Mouse (Mus musculus) hindbrain, embryonic 12.5 days (tissue): Measurements from ENCODE around the gene Celsr1. TPM values are rescaled to one million over a fixed set of nuclear protein-coding genes. Genes with fewer than 3 reads are reported as not detected.
A peak's percentile ranks its signal among the peaks of the same experiment; 100 is the strongest.

Experiments
- ATAC-seq: fragments of 200-750 bp; cut with Nextera tagmentation; 2 replicates; pipeline ENCODE4 v1.8.0; 2017; ENCODE audit warnings: moderate TSS enrichment; ENCODE audit not compliant: low FRiP score
- H3K27ac ChIP-seq: fragments of 300-500 bp; sonication (generic); 2 replicates; pipeline ENCODE4 v1.5.1; 2016; ENCODE audit warnings: mild to moderate bottlenecking
- H3K27me3 ChIP-seq: fragments of 300-500 bp; sonication (generic); 2 replicates; pipeline ENCODE4 v1.6.1; 2016; ENCODE audit warnings: mild to moderate bottlenecking
- H3K36me3 ChIP-seq: fragments of 300-500 bp; sonication (generic); 2 replicates; pipeline ENCODE4 v1.6.1; 2016; ENCODE audit warnings: mild to moderate bottlenecking
- H3K4me1 ChIP-seq: fragments of 300-500 bp; sonication (generic); 2 replicates; pipeline ENCODE4 v1.6.1; 2016
- H3K4me2 ChIP-seq: fragments of 300-500 bp; sonication (generic); replicated peaks from 2 replicates; pipeline ENCODE4 v1.6.1; 2016; ENCODE audit warnings: mild to moderate bottlenecking
- H3K4me3 ChIP-seq: fragments of 300-500 bp; sonication (generic); 2 replicates; pipeline ENCODE4 v1.5.1; 2016; ENCODE audit warnings: mild to moderate bottlenecking
- H3K9ac ChIP-seq: fragments of 300-500 bp; sonication (generic); 2 replicates; pipeline ENCODE4 v1.6.1; 2016; ENCODE audit warnings: mild to moderate bottlenecking, moderate library complexity
- H3K9me3 ChIP-seq: fragments of 300-500 bp; sonication (generic); replicated peaks from 2 replicates; pipeline ENCODE4 v1.6.1; 2016; ENCODE audit warnings: mild to moderate bottlenecking
- WGBS: fragments of 180-500 bp; shearing (Covaris S2); methylation state at CpG from one replicate; pipeline ENCODE4 v1.1.7; 2016; 5-methylcytosine and 5-hydroxymethylcytosine counted together
- polyA plus RNA-seq: library from polyadenylated mRNA; unstranded; fragments of >200 nt; fragmentation: Nextera tagmentation; extraction: Ambion mirVana; gene quantifications from 2 replicates; pipeline ENCODE4 v1.2.1, GENCODE M21; 2016

Celsr1 gene
- polyA plus RNA-seq, 1 experiment from 2014 or later, result 4.3 TPM

GRCm38 (mm10) chr15:86051152-86051551 lies 17.6 kb upstream of the Celsr1 start:
- H3K36me3 ChIP-seq, result no peaks in the 10 kb centered on the region
- H3K9ac ChIP-seq, result no peak overlapping the region
- H3K27ac ChIP-seq, result no peak overlapping the region
- no peaks in the 10 kb centered on the region; the same call in 1 of the 2 replicates for H3K4me1 ChIP-seq
- ATAC-seq, result no peak
- no peak overlapping the region for H3K4me3 ChIP-seq
- H3K9me3 ChIP-seq, result no peaks in the 10 kb centered on the region
- H3K4me2 ChIP-seq, result no peak overlapping the region
- H3K27me3 ChIP-seq, result no peaks in the 10 kb centered on the region
- 88% methylated on average over 10 of the region's 10 CpGs for WGBS

DNA sequence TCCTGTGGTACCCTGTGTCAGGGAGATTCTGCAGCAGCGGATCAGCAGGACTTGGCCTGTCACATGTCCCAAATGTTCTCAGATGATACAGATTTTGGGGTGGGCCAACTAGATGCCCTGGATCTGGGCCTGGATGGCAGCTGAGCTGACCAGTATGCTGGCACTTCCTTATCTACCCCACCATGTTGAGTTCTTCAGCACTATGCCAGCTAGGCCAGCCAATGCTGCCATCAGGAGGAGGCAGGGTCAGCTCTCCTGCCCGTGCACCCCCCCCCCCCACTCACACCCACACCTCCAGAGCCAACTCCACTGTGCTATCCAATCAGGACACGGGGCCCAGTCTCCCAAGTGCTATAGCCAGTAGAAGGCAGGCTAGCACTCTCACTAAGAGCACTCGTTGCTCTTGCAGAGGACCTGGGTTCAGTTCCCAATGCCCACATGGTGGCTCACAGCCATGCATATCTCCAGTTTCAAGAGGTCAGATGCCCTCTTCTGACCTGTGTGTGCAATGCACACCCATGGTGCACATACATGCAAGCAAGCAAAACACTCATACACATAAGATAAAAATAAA lies 16.7 kb upstream of the Celsr1 start:
- H3K4me3 ChIP-seq, result no peak overlapping the region
- H3K9me3 ChIP-seq, result no peaks in the 10 kb centered on the region
- no peak overlapping the region for H3K27ac ChIP-seq
- no peak overlapping the region for H3K9ac ChIP-seq
- H3K4me2 ChIP-seq, result no peak overlapping the region
- H3K36me3 ChIP-seq, result no peaks in the 10 kb centered on the region
- H3K27me3 ChIP-seq, result no peaks in the 10 kb centered on the region
- ATAC-seq, result no peak
- 80% methylated on average over 3 of the region's 4 CpGs for WGBS
- no peaks in the 10 kb centered on the region; the same call in 1 of the 2 replicates for H3K4me1 ChIP-seq

GRCm38 (mm10) chr15:86049510-86049909 lies 15.9 kb upstream of the Celsr1 start:
- H3K4me3 ChIP-seq, result no peak overlapping the region
- H3K27me3 ChIP-seq, result no peaks in the 10 kb centered on the region
- no peak overlapping the region for H3K27ac ChIP-seq
- no peak overlapping the region for H3K9ac ChIP-seq
- no peaks in the 10 kb centered on the region; the same call in 1 of the 2 replicates for H3K4me1 ChIP-seq
- no peaks in the 10 kb centered on the region for H3K9me3 ChIP-seq
- H3K36me3 ChIP-seq, result no peaks in the 10 kb centered on the region
- 90% methylated on average over 3 of the region's 3 CpGs for WGBS
- no peak for ATAC-seq
- no peak overlapping the region for H3K4me2 ChIP-seq

DNA sequence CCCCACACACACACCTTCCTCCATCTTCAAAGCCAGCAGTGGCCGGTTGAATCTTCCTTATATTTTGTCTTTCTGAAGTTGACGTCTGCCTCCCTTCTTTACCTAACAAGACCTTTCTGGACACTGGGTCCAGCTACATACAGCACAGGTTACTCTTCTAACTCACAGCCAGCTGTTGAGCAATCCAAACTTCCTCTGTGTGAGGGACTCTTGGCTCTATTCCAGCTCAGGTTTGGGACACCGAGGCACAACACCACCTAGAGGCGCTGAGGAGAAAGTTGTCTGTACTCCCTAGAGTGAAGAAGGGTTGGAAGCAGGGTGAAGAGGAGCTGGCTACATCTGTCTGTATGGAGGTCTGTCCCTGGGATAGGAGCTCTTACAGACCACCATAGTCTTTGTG lies 8.8 kb upstream of the Celsr1 start:
- H3K4me1 ChIP-seq, result 0 out of 2 replicates have a peak, but pooled peaks cover 2% of the 10 kb centered on the region
- H3K4me3 ChIP-seq, result no peak overlapping the region
- no peak overlapping the region for H3K9ac ChIP-seq
- no peak overlapping the region for H3K4me2 ChIP-seq
- H3K27ac ChIP-seq, result no peak overlapping the region
- no peaks in the 10 kb centered on the region for H3K36me3 ChIP-seq
- no peak for ATAC-seq
- H3K27me3 ChIP-seq, result peaks cover 14% of the 10 kb centered on the region
- WGBS, result 52% methylated on average over 4 of the region's 4 CpGs
- no peaks in the 10 kb centered on the region for H3K9me3 ChIP-seq

- H3K36me3 ChIP-seq, result no peaks in the 10 kb centered on the region
- WGBS, result 83% methylated on average over 5 of the region's 5 CpGs
- H3K4me2 ChIP-seq, result no peak overlapping the region
- H3K27me3 ChIP-seq, result peaks cover 14% of the 10 kb centered on the region
- H3K9me3 ChIP-seq, result no peaks in the 10 kb centered on the region
- no peak overlapping the region for H3K9ac ChIP-seq
- no peak overlapping the region for H3K4me3 ChIP-seq
- no peak for ATAC-seq
- 0 out of 2 replicates have a peak, but pooled peaks cover 2% of the 10 kb centered on the region for H3K4me1 ChIP-seq
- no peak overlapping the region for H3K27ac ChIP-seq
Observed at GRCm38 (mm10) chr15:86041421-86041820, 7.8 kb upstream of the Celsr1 start.

DNA sequence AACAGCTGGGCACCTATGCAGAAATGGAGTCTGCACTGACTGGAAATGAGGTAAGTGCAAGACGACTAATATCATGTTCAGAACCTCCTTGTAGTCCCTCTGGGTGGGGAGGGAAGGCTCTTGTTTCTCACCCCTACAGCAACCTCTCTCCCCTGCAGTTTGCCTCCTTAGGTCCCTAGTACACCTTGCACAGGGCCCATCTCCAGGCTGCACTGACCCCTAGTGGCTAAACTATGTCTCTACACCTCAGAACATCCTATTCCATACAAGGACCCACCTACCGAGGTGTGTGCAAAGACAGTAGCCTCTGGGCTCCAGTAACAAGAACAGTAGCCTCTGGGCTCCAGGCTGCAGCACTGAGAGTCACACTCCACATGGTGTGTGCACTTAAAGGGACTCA lies 5.2 kb upstream of the Celsr1 start:
- H3K9me3 ChIP-seq, result no peaks in the 10 kb centered on the region
- H3K4me2 ChIP-seq, result no peak overlapping the region

GRCm38 (mm10) chr15:86035913-86036312 lies 2.3 kb upstream of the Celsr1 start:
- Histone ChIP-seq H3K36me3 (peaks cover 5% of the 10 kb centered on the region), H3K27me3 (peaks cover 38% of the 10 kb centered on the region), H3K9ac (no peak overlapping the region), H3K4me1 (peaks cover 31% of the 10 kb centered on the region), H3K4me3 (no peak overlapping the region), H3K4me2 (no peak overlapping the region), H3K27ac (no peak overlapping the region), H3K9me3 (peaks cover 10% of the 10 kb centered on the region)
- WGBS, result 62% methylated on average over 2 of the region's 3 CpGs
- no peak for ATAC-seq

More for the DNA sequence above, 5.2 kb upstream of the Celsr1 start:
- Histone ChIP-seq H3K36me3 (no peaks in the 10 kb centered on the region), H3K9ac (no peak overlapping the region), H3K4me1 (peaks cover 15% of the 10 kb centered on the region), H3K4me3 (no peak overlapping the region), H3K27ac (no peak overlapping the region), H3K27me3 (peaks cover 28% of the 10 kb centered on the region)
- peak; percentile 66 for ATAC-seq
- 0% methylated on average over 2 of the region's 2 CpGs for WGBS

- peaks cover 38% of the 10 kb centered on the region for H3K27me3 ChIP-seq
- H3K4me1 ChIP-seq, result peaks cover 31% of the 10 kb centered on the region
- peak overlapping the region; percentile 55; the same call in 1 of the 2 replicates for H3K4me3 ChIP-seq
- H3K27ac ChIP-seq, result no peak overlapping the region
- peak overlapping the region; percentile 92 for H3K4me2 ChIP-seq
- no peak for ATAC-seq
- 4% methylated on average over 12 of the region's 12 CpGs for whole genome bisulfite sequencing
- H3K9me3 ChIP-seq, result peaks cover 19% of the 10 kb centered on the region
- H3K9ac ChIP-seq, result no peak overlapping the region
- H3K36me3 ChIP-seq, result peaks cover 15% of the 10 kb centered on the region
Observed at GRCm38 (mm10) chr15:86034781-86035360, 1.3 kb upstream of the Celsr1 start.

DNA sequence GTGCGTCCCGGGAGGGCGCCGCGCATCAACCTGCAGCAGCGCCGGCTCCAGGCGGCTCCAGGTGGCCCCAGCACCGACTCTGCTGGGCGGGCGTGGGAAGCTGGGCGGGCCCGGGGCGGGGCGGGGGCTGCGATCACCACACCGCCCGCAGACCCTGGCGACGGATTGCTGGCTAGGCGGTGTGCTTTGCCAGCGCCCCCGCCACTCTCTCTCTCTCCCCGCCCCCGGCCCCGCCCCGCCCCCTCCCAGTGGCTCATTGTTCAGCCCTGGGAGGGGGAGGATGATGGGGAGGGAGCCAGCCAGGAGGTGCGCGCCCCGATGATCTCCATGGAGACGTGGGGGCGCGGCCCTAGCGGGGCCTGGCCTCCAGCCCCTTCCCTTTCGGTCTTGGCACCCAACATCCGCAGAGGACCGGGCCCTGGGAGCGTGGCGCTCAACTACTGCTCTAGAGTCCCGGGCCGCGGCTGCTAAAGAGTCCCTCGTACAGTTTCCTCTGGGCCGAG lies 495 bp upstream of the Celsr1 start:
- peak; percentile 76 for ATAC-seq
- peak overlapping the region; percentile 68 for H3K27ac ChIP-seq
- peak overlapping the region; percentile 69 for H3K9ac ChIP-seq
- H3K4me3 ChIP-seq, result peak overlapping the region; percentile 55
- H3K36me3 ChIP-seq, result peaks cover 18% of the 10 kb centered on the region
- H3K9me3 ChIP-seq, result peaks cover 23% of the 10 kb centered on the region
- WGBS, result under 1% methylated on average over 37 of the region's 44 CpGs
- peaks cover 33% of the 10 kb centered on the region for H3K27me3 ChIP-seq
- H3K4me2 ChIP-seq, result peak overlapping the region; percentile 92
- H3K4me1 ChIP-seq, result peaks cover 39% of the 10 kb centered on the region

GRCm38 (mm10) chr15:86032811-86033190 lies 776 bp downstream of the Celsr1 start:
- Histone ChIP-seq H3K4me3 (peak overlapping the region; percentile 55), H3K9me3 (peaks cover 23% of the 10 kb centered on the region), H3K27me3 (peaks cover 31% of the 10 kb centered on the region), H3K36me3 (peaks cover 18% of the 10 kb centered on the region), H3K27ac (no peak overlapping the region), H3K9ac (peak overlapping the region; percentile 69), H3K4me2 (peak overlapping the region; percentile 92), H3K4me1 (peaks cover 47% of the 10 kb centered on the region)
- WGBS, result 1% methylated on average over 35 of the region's 38 CpGs
- ATAC-seq, result peak; percentile 11; the same call in 1 of the 2 replicates

DNA sequence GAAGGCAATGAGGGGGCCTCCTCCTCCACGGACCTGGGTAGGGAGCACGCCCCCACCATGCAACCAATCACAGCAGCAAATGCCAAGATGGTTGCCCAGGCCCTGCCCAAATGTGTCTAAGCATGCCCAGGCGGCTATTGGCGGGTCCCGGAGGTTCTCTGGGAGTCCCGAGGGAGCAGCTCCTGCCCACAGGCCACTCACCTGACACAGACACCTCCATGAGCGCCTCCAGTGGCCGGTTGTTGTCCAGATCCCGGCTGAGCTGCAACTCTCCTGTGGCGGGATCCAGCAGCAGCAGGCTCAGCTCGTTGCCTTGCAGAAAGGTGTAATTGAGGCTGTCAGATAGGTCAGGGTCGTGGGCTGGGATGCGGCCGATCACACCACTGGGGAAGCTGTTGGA lies 3.6 kb downstream of the Celsr1 start:
- ATAC-seq, result no peak
- Histone ChIP-seq H3K9me3 (peaks cover 23% of the 10 kb centered on the region), H3K4me1 (peaks cover 46% of the 10 kb centered on the region), H3K27me3 (peaks cover 28% of the 10 kb centered on the region), H3K36me3 (peaks cover 18% of the 10 kb centered on the region), H3K9ac (no peak overlapping the region), H3K27ac (no peak overlapping the region), H3K4me3 (no peak overlapping the region), H3K4me2 (peak overlapping the region; percentile 31; the same call in 1 of the 2 replicates)
- WGBS, result 69% methylated on average over 13 of the region's 14 CpGs

- H3K36me3 ChIP-seq, result peaks cover 18% of the 10 kb centered on the region
- peaks cover 7% of the 10 kb centered on the region for H3K27me3 ChIP-seq
- peaks cover 23% of the 10 kb centered on the region for H3K9me3 ChIP-seq
- ATAC-seq, result no peak
- 0 out of 2 replicates have a peak overlapping the region, but pooled peaks have one; percentile 4 for H3K4me2 ChIP-seq
- H3K4me1 ChIP-seq, result peaks cover 25% of the 10 kb centered on the region
- H3K27ac ChIP-seq, result no peak overlapping the region
- no peak overlapping the region for H3K9ac ChIP-seq
- H3K4me3 ChIP-seq, result no peak overlapping the region
- WGBS, result 75% methylated on average over 8 of the region's 8 CpGs
Observed at GRCm38 (mm10) chr15:86027871-86028270, 5.7 kb downstream of the Celsr1 start.
